Mouse (Mus musculus) inflammation-experienced regulatory T-cells, adult 6 months (primary cell): ENCODE measurements at regions not wholly inside any gene's neighbourhood (a gene's known extent, or its start where the extent isn't known, plus 50 kb on each side); places are given as distances from the start of the nearest gene placed in this dataset.

Source experiments
- ATAC-seq: one replicate; pipeline ENCODE4 v1.8.0; 2017

DNA sequence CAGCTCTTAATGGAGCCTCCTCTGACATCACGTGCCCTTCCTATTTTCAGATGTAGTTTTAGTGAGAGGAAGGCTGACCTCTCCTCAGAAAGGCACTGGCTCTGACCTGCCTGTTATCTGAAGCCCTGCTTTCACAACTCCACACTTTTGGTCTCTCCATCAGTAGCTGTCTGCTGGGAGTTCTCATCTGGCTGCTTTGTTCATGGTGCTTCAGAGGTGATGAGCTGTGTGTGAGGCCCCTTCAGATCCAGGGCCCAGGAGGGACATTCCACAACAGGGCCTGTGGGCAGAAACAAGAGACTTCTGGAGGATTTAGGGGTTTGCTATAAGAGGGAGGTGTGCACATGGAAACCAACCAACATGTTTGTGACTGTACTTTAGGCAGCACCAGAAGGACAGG lies 50.8 kb upstream of the Fhl2 start:
- ATAC-seq, result no peak

DNA sequence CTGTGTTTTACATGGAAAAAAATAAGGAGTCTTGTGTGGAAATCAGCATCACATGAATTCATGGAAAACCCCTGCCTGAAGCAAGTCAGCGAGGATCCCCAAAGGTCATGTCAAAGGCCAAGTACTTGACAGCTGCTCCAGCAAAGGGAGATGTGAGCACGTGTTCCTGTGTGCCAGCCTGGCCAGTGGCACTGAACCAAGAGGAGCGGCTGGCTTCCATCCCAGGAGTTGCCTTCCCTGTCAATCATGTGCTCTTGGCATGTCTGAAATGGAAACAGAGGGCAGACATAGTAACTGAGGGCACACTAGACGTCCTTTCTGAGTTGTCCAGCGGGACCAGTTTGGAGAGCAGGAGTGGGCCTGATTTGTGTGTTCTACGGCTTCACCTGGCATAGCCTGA lies 53.5 kb upstream of the Fhl2 start:
- no peak for ATAC-seq

DNA sequence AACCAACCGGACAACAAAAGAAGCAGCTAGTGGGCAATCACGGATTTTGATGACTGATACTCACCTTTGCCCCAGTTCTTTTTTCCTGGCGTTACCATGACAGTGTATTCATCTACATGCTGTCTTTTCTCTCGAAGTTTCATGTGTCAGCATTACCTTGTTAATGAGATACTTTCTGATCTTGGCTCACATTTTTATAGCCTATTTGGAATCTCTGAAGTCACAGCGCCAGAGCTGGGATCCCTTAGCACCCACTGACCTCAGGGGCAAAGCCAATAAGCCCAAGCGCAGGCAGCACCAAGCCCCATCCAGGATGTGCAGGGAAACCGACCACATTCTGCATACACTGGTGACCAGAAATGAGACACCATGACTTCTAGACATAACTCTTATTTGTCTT lies 54.6 kb upstream of the Fhl2 start:
- no peak for ATAC-seq

DNA sequence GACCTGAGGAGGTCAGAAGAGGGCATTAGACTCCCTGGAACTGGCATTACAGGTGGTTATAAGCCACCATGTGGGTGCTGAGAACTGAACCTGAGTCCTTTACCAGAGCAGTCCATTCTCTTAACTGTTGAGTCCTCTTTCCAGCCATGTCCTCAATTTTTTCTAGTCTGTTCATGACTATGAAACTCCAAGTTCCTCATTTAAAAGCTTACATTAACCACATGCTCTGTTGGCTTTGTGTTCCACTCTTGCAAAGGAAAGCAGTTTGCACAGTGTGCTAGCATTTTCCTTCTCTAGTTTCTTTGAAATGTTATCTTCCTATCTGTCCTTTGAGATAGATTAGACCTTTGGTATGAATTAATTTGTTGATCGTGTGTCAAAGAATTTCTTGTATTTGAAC lies 57.3 kb upstream of the Fhl2 start:
- ATAC-seq, result no peak

DNA sequence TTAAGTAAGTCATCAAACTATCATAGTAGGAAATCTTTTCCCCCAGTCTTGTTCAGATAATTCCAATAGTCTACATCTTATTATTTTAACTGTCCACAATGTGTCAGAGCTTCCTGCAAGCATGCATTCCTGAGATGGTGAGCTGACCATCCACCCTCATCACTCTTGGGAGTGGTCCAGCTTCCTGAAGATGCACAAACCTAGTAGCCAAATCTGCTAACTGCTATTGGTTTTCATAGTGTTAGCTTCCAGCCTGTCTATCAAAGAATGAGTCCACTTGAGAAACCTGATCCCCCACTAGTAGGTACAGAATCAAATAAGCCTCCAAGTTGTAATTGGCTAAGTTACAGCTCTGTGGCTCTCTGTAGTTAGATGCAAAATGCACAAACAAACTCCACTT lies 59.3 kb upstream of the Fhl2 start:
- no peak for ATAC-seq

DNA sequence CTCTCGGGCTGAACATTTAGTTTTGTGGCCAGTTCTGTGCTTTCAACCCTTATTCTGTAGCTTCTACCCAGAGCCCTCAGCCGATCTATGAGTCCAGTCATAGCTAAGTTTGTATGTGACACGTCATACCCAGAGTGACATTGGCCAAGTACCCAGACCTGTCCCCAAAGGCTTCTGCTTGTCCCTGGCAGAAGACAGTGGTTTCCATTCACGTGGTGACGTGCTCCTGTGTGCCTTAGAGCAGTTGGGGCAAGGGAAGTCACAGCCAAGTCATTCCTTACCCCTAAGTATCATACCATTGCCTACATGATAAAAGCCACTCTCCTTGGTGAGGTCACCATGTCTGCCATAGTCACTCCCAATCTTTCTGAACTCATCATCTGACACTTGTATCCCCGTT lies 61.1 kb upstream of the Fhl2 start:
- ATAC-seq, result no peak

DNA sequence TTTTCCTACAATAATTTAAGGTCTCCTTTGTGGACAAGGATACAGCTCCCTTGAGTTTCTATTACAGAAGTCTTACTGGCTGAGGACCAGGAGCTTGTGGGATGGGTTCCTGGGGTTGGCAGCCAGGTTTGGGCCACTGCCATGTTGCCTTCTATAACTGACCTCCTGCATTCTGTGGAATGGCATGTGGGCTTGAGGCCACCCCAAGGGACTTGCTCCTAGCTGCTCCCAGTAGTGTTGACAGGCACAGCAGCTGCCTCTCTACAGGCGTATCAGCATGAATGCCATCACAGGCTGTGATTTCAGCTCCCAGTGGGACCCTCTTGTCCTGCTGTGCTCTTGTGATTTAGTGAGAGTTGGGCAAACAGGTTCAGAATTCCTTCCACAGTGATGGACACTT lies 63.1 kb upstream of the Fhl2 start:
- no peak for ATAC-seq

DNA sequence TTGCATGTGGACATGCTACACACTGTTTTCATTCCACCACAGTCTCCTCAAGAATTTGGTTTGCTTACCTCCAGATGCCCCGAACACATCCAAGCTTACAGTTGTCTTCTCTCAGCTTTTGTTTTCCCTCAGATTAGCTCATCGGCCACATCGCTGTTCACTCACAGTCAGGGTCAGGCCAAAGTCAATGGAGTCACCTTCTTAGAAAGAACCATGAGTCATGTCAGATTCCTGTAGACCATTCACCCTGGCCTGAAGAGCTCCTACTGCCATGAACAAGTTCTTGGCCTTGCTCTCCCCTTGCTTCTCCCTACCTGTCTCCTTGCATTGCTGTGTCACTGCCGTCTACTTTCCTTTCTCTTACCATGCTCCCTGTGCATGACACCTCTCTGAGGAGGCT lies 63.7 kb upstream of the Fhl2 start:
- no peak for ATAC-seq

DNA sequence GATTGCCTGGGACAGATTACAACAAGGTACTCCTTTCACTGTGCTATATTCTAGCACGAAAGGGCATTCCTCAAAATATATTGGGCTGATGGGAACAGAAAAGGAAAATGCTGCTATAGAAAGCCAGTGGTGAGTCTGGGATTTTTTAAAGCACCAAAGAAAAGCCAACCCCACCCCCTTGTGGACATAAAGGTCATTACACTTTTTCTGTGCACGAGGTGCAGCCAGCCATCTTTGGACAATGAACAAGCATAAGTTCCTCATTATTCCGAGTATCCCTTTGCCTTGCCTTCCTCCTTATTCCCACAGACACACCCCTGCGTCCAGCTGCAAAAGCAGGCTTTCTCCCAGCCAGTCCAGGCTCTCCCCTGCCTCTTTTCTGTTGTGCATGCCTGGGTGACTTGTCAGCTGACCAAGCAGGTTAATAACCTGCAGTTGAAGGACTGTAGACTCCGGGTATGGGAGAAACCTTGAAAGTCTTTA lies 67.7 kb upstream of the Fhl2 start:
- ATAC-seq, result peak; percentile 83

DNA sequence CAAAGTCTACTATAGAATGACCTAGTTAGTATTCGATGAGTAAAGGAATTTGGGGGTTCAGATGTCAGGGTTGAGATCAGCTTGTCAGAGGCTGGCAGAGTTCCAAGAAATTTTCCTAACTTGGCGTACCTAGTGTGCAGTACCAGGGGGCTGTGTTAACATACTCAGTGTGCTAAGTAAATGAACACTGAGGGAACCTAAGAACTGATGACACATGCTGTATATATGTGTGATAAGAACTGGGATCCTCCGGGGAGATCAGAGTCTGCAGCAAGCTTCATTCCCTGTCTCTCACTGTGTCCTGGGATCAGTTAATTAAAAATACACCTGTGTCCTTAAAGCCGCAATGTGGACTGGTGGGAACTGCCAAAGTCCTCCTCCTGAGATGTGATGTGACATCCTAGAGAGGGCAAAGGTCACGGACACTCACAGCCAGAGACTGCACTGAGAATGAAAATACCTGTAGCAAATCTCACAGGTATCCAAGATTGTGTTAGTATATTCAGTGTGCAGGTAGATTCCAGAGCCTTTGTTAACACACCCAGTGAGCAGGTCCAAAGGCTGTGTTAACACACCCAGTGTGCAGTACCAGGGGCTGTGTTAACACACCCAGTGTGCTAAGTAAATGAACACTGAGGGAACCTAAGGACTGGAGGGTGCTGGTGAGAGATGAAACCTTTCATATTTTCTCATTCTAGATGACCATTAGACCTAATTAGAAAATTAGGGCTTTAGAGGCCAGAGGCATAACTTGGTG lies 69.1 kb upstream of the Fhl2 start:
- ATAC-seq, result no peak

DNA sequence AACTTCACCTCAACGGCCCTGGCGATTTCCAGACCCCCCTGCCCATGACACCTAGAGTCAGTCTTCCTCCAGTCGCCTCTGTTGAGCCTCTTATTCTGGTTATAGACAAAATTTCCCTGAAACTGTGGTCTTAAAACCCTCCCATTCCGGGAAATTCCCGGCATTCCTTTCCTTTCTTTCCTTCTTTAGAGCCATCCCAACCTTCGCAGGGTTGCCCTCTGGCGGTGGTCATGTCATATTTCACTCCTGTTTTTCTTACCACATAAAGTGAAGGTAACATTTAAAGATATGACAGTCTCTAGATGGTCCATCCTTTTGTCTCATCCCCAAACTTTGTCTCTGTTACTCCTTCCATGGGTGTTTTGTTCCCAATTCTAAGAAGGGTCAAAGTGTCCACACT lies 72.9 kb upstream of the Fhl2 start:
- ATAC-seq, result no peak

DNA sequence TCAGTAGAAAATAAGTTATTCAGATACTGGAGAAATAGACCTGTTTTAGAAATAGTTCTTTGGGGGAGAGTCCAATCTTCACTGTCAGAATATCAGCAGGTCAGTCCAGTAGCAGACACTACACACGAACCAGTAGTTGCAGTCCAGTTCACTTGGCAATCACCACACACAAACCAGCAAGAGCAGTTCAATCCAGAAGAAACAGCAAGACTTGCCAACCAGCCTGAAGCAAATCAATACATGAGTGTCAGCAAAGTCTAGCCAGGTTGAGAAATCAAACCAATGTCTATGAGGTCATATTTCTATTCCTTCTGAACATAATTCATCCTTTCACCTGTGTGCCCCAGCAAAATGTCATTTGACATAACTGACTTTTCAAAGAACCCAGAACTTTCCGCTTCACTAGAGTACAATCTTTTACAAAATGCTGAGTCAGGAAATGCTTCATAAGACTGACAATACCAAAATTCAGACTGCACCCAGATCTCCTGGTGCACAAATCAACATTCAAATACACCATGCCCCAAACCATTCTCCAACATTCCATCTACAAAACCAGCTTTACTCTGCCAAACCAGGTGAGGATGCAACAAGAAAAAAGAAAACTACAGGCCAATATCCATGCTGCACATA lies 76.6 kb upstream of the Fhl2 start:
- no peak for ATAC-seq

DNA sequence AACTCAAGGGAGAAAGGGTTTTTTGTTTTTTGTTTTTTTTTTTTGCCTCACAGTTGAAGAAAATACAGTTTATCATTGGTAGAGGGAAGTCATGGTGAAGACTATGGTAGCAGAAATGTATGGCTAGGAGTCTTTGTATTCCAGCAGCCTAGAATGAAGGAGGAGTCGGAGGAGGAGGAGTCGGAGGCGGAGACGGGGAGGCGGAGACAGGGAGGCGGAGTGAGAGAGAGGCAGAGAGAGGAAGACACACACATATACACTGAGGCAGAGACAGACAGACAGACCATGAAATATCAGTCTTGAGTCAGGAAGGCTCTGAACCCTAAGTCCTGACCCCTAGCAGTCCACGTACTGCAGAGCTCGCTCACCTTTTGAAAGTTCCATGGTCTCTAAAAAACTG lies 95.0 kb upstream of the Fhl2 start:
- no peak for ATAC-seq

DNA sequence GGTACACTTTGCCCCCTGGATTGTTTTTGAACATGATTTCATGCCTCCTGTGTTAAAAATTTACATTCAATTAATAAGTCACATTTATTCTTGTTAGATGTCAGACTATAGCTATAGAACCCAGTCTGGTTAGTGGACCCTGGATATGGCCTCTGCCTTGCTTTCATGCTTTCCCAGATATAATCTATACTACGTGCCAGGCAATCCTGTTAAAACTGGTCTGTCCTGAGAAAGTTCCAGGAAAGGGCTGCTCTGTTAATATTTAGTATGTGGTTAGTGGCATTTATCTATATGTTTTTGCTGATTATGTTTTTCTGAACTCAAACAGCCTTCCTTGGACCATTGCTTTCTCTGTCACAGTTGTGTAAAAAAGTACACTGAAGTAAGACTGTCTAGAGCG lies 95.8 kb upstream of the Fhl2 start:
- no peak for ATAC-seq

DNA sequence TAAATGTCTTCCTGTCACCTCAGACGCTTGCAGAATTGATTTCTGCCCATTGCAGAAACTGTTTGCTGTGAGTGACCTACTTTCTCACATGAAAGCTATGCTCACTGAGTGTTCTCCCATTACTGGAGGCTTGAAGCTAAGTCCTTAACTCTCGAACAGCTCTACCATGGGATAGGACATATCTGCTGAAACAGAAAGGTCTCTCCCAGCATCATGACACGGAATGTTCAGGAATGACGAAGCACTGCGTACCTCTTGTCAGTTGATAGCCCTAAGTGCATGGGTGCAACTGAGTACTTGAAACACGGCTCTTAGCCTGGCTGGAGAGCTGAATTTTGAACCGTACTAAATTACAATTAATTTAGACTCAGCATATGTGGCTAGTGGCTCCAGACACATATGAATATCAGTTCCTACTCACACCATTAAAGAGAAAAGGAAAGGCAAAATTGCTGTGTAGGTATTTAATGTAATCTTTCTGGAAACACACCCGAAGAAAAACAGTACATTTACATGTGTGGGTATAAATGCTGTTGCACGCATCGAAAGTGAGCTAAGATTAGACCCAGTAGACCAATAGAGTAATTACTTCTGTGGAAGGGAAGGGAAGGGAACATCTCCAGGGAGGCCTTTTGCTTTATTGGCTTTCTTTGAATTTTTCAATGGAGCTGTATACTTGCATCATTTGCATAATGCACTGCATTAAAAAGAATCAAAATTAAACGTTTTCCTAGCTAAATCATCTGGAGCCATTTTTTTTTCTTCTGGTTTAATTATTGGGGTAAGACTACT lies 97.6 kb upstream of the Fhl2 start:
- no peak for ATAC-seq

DNA sequence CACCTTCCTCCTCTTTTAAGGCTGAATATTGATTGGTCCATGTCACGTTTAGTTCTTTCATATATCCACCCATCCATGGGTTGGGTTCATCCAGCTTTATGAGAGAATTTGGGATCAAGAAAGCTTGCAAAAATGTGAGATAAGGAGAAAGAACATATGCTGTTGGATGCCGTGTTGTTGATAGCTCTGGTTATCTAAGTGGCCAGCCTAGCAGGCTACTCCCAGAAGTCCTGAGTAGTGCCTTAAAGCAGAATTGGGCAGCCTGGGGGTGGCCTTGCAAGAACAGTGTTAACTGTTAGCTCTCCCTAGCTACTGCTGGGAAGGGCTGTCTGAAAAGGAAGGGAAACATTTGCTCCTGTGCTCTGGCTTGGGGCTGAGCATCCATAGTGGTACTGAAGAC lies 100.8 kb upstream of the Fhl2 start:
- ATAC-seq, result no peak

DNA sequence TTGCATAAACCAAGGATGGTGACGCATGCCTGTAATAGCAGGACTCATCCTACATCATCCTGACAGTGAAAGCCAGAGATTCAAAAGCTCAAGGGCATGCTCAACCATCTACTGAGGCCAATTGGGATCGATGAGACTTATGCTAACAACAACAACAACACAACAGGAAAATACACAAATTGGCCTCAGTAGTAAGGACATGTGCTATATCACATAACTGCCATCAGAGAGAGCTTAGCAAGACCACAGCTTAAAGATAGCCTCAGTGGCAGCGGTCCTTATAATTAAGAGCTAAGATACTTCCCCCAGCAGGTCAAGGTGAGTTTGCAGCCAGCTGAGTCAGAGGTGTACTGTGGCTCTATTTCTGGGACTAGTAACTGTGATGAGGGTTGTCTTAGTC lies 102.0 kb upstream of the Fhl2 start:
- no peak for ATAC-seq

DNA sequence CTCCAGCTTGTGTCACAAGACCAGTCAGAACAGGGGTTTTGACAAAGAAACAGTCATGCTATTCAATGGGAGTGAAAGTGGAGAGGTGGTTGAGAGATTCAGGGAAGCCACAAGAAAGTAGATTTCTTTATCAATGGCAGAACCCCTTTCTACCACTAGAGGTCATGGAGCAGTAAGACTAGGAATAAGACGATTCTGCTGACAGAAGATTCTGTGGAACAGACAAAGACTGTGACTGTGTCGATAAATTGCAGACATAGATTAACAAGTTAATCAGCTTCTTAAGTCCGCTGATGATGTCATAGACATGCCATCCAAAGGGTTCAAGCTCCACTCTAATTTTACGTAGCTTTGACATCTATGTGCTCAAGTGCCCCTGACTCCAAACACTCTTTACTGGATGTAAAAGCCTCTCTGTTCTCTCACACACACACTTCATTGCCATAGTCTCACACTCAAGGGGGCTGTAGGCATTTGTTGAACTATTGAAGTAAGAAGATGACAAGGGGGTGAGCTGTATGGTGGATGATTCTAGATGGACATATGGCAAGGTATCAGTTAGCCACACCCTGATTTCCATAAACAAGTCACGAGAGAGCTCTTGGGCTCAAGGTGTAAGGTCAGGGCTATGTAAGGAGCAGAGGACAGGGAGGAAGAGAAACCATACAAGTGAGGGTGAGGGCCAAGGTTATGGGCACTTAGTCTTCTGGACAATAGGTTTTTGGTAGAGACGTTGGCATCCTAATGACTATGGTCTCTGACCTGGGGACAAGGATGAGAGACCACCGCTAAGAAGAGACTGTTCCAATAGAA lies 102.9 kb upstream of the Fhl2 start:
- ATAC-seq, result peak; percentile 97

DNA sequence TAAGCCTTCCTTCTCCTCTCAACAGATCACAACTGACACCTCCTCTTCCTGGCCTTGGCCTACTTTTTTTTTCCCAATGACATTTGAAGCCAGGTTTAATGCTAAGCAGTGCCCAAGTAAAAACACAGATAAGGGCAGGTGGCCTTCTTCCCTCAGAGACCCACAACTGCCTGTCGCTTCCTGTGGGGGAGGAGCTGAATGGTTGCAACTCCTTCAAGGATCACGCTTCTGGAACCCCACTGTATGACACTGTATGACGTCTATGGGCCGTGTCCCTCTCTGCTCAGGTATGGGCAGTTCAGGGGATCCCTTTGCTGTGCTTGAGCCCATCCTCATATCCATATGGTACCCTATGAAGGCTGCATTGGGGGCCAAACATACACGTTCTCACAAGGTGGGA lies 103.9 kb upstream of the Fhl2 start:
- ATAC-seq, result no peak

DNA sequence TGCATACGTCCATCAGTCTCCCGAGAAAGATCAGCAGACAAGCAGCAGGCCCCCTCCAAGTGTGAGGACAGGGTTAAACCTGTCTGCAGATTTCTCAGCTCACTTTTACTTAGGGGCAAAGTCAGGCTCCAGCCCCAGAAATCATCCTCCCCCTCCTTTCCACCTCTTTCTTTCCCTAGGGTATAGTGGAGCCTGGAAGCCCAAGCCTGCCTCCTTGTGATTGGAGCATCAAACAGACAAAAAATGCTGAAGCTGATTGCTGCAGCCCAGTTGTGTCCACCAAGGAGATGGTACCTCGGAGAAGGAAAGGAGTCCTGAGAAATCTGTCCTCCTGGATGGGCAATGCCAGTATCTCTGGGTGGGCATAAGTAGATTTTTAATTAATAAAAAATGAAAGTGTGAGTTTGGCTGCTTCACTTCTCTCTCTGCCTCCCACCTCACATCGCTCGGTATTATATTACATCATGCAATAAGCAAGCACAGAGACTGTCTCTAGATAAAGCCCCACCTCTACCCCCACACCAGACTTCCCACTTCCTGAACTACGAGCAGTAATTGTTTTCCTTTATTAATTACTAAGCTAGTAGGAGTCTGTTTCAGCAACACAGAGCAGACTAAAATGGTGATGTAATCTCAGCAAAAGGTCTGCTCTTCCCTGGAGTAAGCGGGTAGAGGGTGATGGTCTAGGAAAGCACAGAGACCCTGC lies 105.2 kb upstream of the Fhl2 start:
- no peak for ATAC-seq

DNA sequence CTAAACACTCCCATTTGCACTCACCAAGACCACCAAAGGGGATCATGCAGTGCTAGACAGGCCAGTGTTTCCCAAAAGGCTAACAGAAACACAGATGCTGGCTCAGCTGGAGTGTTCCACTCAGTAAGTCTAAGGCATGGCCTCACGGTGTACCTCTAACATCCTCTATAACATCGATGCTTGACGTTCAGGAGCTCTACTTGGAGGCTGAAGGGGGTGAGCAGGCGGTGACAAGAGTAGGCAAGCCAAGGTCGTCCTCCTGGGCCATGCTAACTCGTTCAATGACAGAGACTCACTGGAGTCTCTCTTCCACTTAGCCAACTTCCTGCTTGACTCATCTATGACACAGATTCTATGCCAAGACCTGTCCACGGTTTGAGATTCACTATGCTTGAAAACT lies 105.9 kb upstream of the Fhl2 start:
- ATAC-seq, result no peak
